Mouse (Mus musculus) gastrocnemius, adult 18-20 months (tissue): Measurements from ENCODE around the gene Prkcd. TPM values are rescaled to one million over a fixed set of nuclear protein-coding genes. Genes with fewer than 3 reads are reported as not detected.
A peak's percentile ranks its signal among the peaks of the same experiment; 100 is the strongest.

Experiments
- DNase-seq: peaks from one replicate; pipeline ENCODE4 v3.0.0; 2021; ENCODE audit warnings: low spot score
- long read RNA-seq, 2 experiments: library from polyadenylated mRNA; stranded (forward); transcript quantifications; one replicate each; pipeline ENCODE4 v2.0.0; 2021
- total RNA-seq, 2 experiments: library from RNA; stranded (reverse); gene quantifications; 2 replicates each; pipeline ENCODE4 v1.2.3; 2021

The Prkcd gene
- total RNA-seq, result 10 to 100 TPM in 1 of 2 experiments, 1 to 10 TPM in 1; 7.8 to 10.4 TPM
- long read RNA-seq, experiment 1, transcript Prkcd-207 (18 exons, 2,777 nt), result major isoform, 13 of 16 reads
- long read RNA-seq, experiment 1, partial matches to known transcripts, result 1 of 16 reads
- long read RNA-seq, experiment 1, other reads (novel, unspliced or antisense), result 0 of 16 reads
- long read RNA-seq, experiment 2, transcript Prkcd-207 (18 exons, 2,777 nt), result major isoform, 13 of 14 reads
- long read RNA-seq, experiment 2, partial matches to known transcripts, result 1 of 14 reads
- long read RNA-seq, experiment 2, other reads (novel, unspliced or antisense), result 0 of 14 reads

GRCm38 (mm10) chr14:30625856-30626726 lies at the start of gene Prkcd:
Prkcd (minus strand) TSS chr14:30626210.
- peak; percentile 77 for DNase-seq

- DNase-seq, result no peak
Measured at GRCm38 (mm10) chr14:30674947-30675346, 48.9 kb upstream of the Prkcd start.

GRCm38 (mm10) chr14:30671986-30672312 lies 45.9 kb upstream of the Prkcd start:
- peak; percentile 89 for DNase-seq

GRCm38 (mm10) chr14:30671095-30671985 lies 45.3 kb upstream of the Prkcd start:
- DNase-seq, result no peak

- no peak for DNase-seq
Measured at GRCm38 (mm10) chr14:30670161-30670560, 44.2 kb upstream of the Prkcd start.

- no peak for DNase-seq
Measured at GRCm38 (mm10) chr14:30666604-30667003, 40.6 kb upstream of the Prkcd start.

- peak; percentile 29 for DNase-seq
Measured at GRCm38 (mm10) chr14:30666061-30666460, 40.1 kb upstream of the Prkcd start.

GRCm38 (mm10) chr14:30655531-30655930 lies 29.5 kb upstream of the Prkcd start:
- DNase-seq, result no peak

- DNase-seq, result no peak
Measured at GRCm38 (mm10) chr14:30654691-30655228, 28.8 kb upstream of the Prkcd start.

- peak; percentile 99 for DNase-seq
Measured at GRCm38 (mm10) chr14:30653943-30654659, 28.1 kb upstream of the Prkcd start, which contains the start of gene Rft1. Rft1 (plus strand) TSS chr14:30654360.

- DNase-seq, result peak; percentile 90
Measured at GRCm38 (mm10) chr14:30650969-30651368, 25.0 kb upstream of the Prkcd start.

GRCm38 (mm10) chr14:30649745-30650144 lies 23.7 kb upstream of the Prkcd start:
- DNase-seq, result no peak

- no peak for DNase-seq
Measured at GRCm38 (mm10) chr14:30648478-30648877, 22.5 kb upstream of the Prkcd start.

GRCm38 (mm10) chr14:30646486-30646885 lies 20.5 kb upstream of the Prkcd start:
- no peak for DNase-seq

- DNase-seq, result no peak
Measured at GRCm38 (mm10) chr14:30645066-30645465, 19.1 kb upstream of the Prkcd start.

- no peak for DNase-seq
Measured at GRCm38 (mm10) chr14:30644026-30644425, 18.0 kb upstream of the Prkcd start.

- DNase-seq, result no peak
Measured at GRCm38 (mm10) chr14:30641748-30642147, 15.7 kb upstream of the Prkcd start.

GRCm38 (mm10) chr14:30638686-30639085 lies 12.7 kb upstream of the Prkcd start:
- peak; percentile 75 for DNase-seq

- DNase-seq, result no peak
Measured at GRCm38 (mm10) chr14:30638009-30638408, 12.0 kb upstream of the Prkcd start.

- DNase-seq, result no peak
Measured at GRCm38 (mm10) chr14:30637087-30637486, 11.1 kb upstream of the Prkcd start.

GRCm38 (mm10) chr14:30636499-30636898 lies 10.5 kb upstream of the Prkcd start:
- no peak for DNase-seq
